Mouse (Mus musculus) testis, adult 2 months (tissue): Measurements from ENCODE around the gene Hist3h2a.

Experiments used
- CTCF ChIP-seq: fragments of 200-500 bp; IDR thresholded peaks from 2 replicates; pipeline ENCODE4 v1.5.1; 2012; ENCODE audit warnings: low read depth, mild to moderate bottlenecking, inconsistent platforms, low read length, moderate library complexity; ENCODE audit not compliant: control insufficient read depth, insufficient read depth, insufficient replicate concordance
- POLR2A ChIP-seq: fragments of 200-500 bp; IDR thresholded peaks from 2 replicates; pipeline ENCODE4 v1.6.1; 2012; ENCODE audit warnings: low read depth, mild to moderate bottlenecking, inconsistent platforms, low read length, moderate library complexity; ENCODE audit not compliant: control insufficient read depth

GRCm38 (mm10) chr11:58917745-58918366 lies 36.6 kb upstream of the Hist3h2a start, which contains the start of gene Btnl10:
- TF ChIP-seq POLR2A = no peak
- TF ChIP-seq CTCF = no peak
